Mouse (Mus musculus): ENCODE data around the gene Lamc3. TPM values are rescaled to one million over a fixed set of nuclear protein-coding genes. Genes with fewer than 3 reads are reported as not detected.

Lamc3 gene
- polyA plus RNA-seq, 1 experiment from 2014 or later = 0.35 TPM

GRCm38 (mm10) chr2:31855991-31856390 lies 31.1 kb upstream of the Lamc3 start:
- 76% methylated on average over 8 of the region's 8 CpGs for WGBS
- H3K9ac ChIP-seq (ENCODE audit: low read length) = no peak overlapping the region

DNA sequence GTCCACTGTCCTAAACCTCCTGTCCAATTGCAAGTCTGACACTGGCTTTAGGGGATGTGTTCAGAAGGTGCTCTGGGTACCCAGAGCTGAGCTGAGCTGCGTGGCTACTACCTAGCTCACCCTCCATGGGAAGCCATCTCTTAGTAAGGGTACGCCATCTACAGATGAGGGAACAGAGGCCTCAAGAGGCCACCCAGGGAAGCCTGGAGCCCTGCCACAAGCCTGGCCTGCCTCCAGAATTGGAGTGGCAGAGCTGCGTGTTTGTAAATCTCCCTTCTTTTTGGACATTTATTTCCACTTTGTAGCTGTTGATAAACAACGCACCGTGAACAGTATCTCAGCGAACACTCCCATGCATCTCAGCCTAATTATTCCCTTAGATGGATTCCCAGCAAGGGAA lies 29.9 kb upstream of the Lamc3 start:
- Histone ChIP-seq H3K27me3 (replicated peaks; ENCODE audit: control insufficient read depth, insufficient read depth, low read length) (no peaks in the 10 kb centered on the region), H3K9ac (ENCODE audit: low read length) (no peak overlapping the region), H3K9me3 (ENCODE audit: control insufficient read depth, low read length) (no peaks in the 10 kb centered on the region), H3K36me3 (ENCODE audit: control insufficient read depth, insufficient read depth, low read length) (no peaks in the 10 kb centered on the region), H3K4me3 (ENCODE audit: low read depth, low read length) (no peak overlapping the region), H3K27ac (ENCODE audit: low read depth) (no peak overlapping the region), H3K4me1 (replicated peaks; ENCODE audit: control insufficient read depth, insufficient read depth, low read length) (peaks cover 4% of the 10 kb centered on the region), H3K4me2 (ENCODE audit: low read length) (no peak overlapping the region)
- 67% methylated on average over 6 of the region's 6 CpGs for WGBS
- ATAC-seq (replicated peaks; ENCODE audit: low FRiP score, low TSS enrichment, low read depth) = no peak
- DNase-seq (ENCODE audit: low spot score) = no peak

More at GRCm38 (mm10) chr2:31855991-31856390, 31.1 kb upstream of the Lamc3 start:
- ATAC-seq (replicated peaks; ENCODE audit: low FRiP score, low TSS enrichment, low read depth) = no peak
- H3K4me3 ChIP-seq (ENCODE audit: low read depth, low read length) = no peak overlapping the region
- H3K27me3 ChIP-seq (replicated peaks; ENCODE audit: control insufficient read depth, insufficient read depth, low read length) = no peaks in the 10 kb centered on the region
- no peaks in the 10 kb centered on the region for H3K36me3 ChIP-seq (ENCODE audit: control insufficient read depth, insufficient read depth, low read length)
- H3K9me3 ChIP-seq (ENCODE audit: control insufficient read depth, low read length) = no peaks in the 10 kb centered on the region
- DNase-seq (ENCODE audit: low spot score) = no peak
- H3K4me2 ChIP-seq (ENCODE audit: low read length) = no peak overlapping the region
- H3K4me1 ChIP-seq (replicated peaks; ENCODE audit: control insufficient read depth, insufficient read depth, low read length) = peaks cover 4% of the 10 kb centered on the region
- H3K27ac ChIP-seq (ENCODE audit: low read depth) = no peak overlapping the region

DNA sequence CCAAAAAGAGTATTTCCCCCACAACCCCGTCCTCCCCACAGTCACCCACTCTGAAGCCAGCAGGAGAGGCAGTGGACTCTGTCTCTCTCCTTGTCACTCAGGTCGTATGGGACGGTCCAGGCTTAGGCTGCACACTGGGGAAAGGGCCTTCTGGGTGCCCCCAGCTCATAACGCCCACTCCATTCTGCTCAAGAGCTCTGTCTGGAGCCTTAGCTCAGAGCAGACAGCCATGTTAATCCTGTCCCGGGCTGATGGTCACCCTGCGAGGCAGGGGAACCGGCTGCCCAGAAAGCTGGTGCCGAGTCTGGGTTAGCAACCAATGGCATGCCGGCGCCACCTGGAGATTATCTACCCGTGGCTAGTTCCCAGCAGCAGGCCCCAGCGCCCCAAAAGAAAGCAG lies 28.6 kb upstream of the Lamc3 start:
- Histone ChIP-seq H3K4me1 (replicated peaks; ENCODE audit: control insufficient read depth, insufficient read depth, low read length) (peaks cover 4% of the 10 kb centered on the region), H3K27ac (ENCODE audit: low read depth) (no peak overlapping the region), H3K4me2 (ENCODE audit: low read length) (no peak overlapping the region), H3K4me3 (ENCODE audit: low read depth, low read length) (no peak overlapping the region), H3K36me3 (ENCODE audit: control insufficient read depth, insufficient read depth, low read length) (no peaks in the 10 kb centered on the region), H3K9ac (ENCODE audit: low read length) (no peak overlapping the region), H3K9me3 (ENCODE audit: control insufficient read depth, low read length) (no peaks in the 10 kb centered on the region), H3K27me3 (replicated peaks; ENCODE audit: control insufficient read depth, insufficient read depth, low read length) (no peaks in the 10 kb centered on the region)
- whole genome bisulfite sequencing = 26% methylated on average over 12 of the region's 12 CpGs
- ATAC-seq (replicated peaks; ENCODE audit: low FRiP score, low TSS enrichment, low read depth) = no peak
- no peak for DNase-seq (ENCODE audit: low spot score)

- H3K27ac ChIP-seq (ENCODE audit: low read depth) = no peak overlapping the region
- DNase-seq (ENCODE audit: low spot score) = no peak
- 57% methylated on average over 1 of the region's 1 CpGs for whole genome bisulfite sequencing
- no peaks in the 10 kb centered on the region for H3K36me3 ChIP-seq (ENCODE audit: control insufficient read depth, insufficient read depth, low read length)
- no peaks in the 10 kb centered on the region for H3K27me3 ChIP-seq (replicated peaks; ENCODE audit: control insufficient read depth, insufficient read depth, low read length)
- H3K4me1 ChIP-seq (replicated peaks; ENCODE audit: control insufficient read depth, insufficient read depth, low read length) = no peaks in the 10 kb centered on the region; the same call in 1 of the 2 replicates
- H3K9me3 ChIP-seq (ENCODE audit: control insufficient read depth, low read length) = no peaks in the 10 kb centered on the region
- H3K9ac ChIP-seq (ENCODE audit: low read length) = no peak overlapping the region
- ATAC-seq (replicated peaks; ENCODE audit: low FRiP score, low TSS enrichment, low read depth) = no peak
- no peak overlapping the region for H3K4me3 ChIP-seq (ENCODE audit: low read depth, low read length)
- H3K4me2 ChIP-seq (ENCODE audit: low read length) = no peak overlapping the region
Measured at GRCm38 (mm10) chr2:31862919-31863318, 24.2 kb upstream of the Lamc3 start.

- ATAC-seq (replicated peaks; ENCODE audit: low FRiP score, low TSS enrichment, low read depth) = no peak
- 84% methylated on average over 1 of the region's 1 CpGs for WGBS
Measured at GRCm38 (mm10) chr2:31863766-31864165, 23.3 kb upstream of the Lamc3 start.

GRCm38 (mm10) chr2:31864891-31865290 lies 22.2 kb upstream of the Lamc3 start:
- no peak for ATAC-seq (replicated peaks; ENCODE audit: low FRiP score, low TSS enrichment, low read depth)
- Histone ChIP-seq H3K4me2 (ENCODE audit: low read length) (no peak overlapping the region), H3K4me3 (ENCODE audit: low read depth, low read length) (no peak overlapping the region), H3K4me1 (replicated peaks; ENCODE audit: control insufficient read depth, insufficient read depth, low read length) (no peaks in the 10 kb centered on the region), H3K27me3 (replicated peaks; ENCODE audit: control insufficient read depth, insufficient read depth, low read length) (no peaks in the 10 kb centered on the region), H3K9ac (ENCODE audit: low read length) (no peak overlapping the region), H3K27ac (ENCODE audit: low read depth) (no peak overlapping the region), H3K9me3 (ENCODE audit: control insufficient read depth, low read length) (no peaks in the 10 kb centered on the region), H3K36me3 (ENCODE audit: control insufficient read depth, insufficient read depth, low read length) (no peaks in the 10 kb centered on the region)
- 90% methylated on average over 9 of the region's 9 CpGs for WGBS
- no peak for DNase-seq (ENCODE audit: low spot score)

More at GRCm38 (mm10) chr2:31863766-31864165, 23.3 kb upstream of the Lamc3 start:
- no peak for DNase-seq (ENCODE audit: low spot score)
- H3K27me3 ChIP-seq (replicated peaks; ENCODE audit: control insufficient read depth, insufficient read depth, low read length) = no peaks in the 10 kb centered on the region
- no peaks in the 10 kb centered on the region for H3K9me3 ChIP-seq (ENCODE audit: control insufficient read depth, low read length)
- H3K36me3 ChIP-seq (ENCODE audit: control insufficient read depth, insufficient read depth, low read length) = no peaks in the 10 kb centered on the region
- no peak overlapping the region for H3K27ac ChIP-seq (ENCODE audit: low read depth)
- no peak overlapping the region for H3K9ac ChIP-seq (ENCODE audit: low read length)
- H3K4me3 ChIP-seq (ENCODE audit: low read depth, low read length) = no peak overlapping the region
- no peaks in the 10 kb centered on the region; the same call in 1 of the 2 replicates for H3K4me1 ChIP-seq (replicated peaks; ENCODE audit: control insufficient read depth, insufficient read depth, low read length)
- no peak overlapping the region for H3K4me2 ChIP-seq (ENCODE audit: low read length)

- H3K27me3 ChIP-seq (replicated peaks; ENCODE audit: control insufficient read depth, insufficient read depth, low read length) = no peaks in the 10 kb centered on the region
- no peak for ATAC-seq (replicated peaks; ENCODE audit: low FRiP score, low TSS enrichment, low read depth)
- H3K9me3 ChIP-seq (ENCODE audit: control insufficient read depth, low read length) = no peaks in the 10 kb centered on the region
- no peak overlapping the region for H3K4me3 ChIP-seq (ENCODE audit: low read depth, low read length)
- H3K9ac ChIP-seq (ENCODE audit: low read length) = no peak overlapping the region
- H3K4me1 ChIP-seq (replicated peaks; ENCODE audit: control insufficient read depth, insufficient read depth, low read length) = no peaks in the 10 kb centered on the region
- H3K27ac ChIP-seq (ENCODE audit: low read depth) = no peak overlapping the region
- 77% methylated on average over 4 of the region's 4 CpGs for WGBS
- no peak for DNase-seq (ENCODE audit: low spot score)
- no peak overlapping the region for H3K4me2 ChIP-seq (ENCODE audit: low read length)
- no peaks in the 10 kb centered on the region for H3K36me3 ChIP-seq (ENCODE audit: control insufficient read depth, insufficient read depth, low read length)
Measured at GRCm38 (mm10) chr2:31865322-31865721, 21.8 kb upstream of the Lamc3 start.

DNA sequence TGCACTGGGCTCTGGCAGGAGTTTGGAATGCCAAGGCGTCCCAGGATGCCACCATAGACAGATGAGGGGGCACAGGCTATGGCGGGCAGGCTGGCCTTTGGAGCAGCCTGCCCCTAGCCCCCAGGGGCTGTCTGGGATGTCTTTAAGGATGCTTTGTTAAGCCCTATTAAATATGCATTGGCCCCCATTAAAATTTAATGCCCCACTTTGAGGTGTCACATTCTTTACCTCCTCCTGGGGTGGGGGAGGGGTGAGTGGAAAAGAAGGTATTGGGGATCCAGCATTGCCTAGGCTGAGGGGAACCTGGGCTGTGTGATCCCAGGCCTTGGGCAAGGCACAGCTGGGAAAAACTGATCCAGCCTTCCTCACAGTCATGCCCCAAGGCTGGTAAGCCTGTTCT lies 21.3 kb upstream of the Lamc3 start:
- Histone ChIP-seq H3K27me3 (replicated peaks; ENCODE audit: control insufficient read depth, insufficient read depth, low read length) (no peaks in the 10 kb centered on the region), H3K4me1 (replicated peaks; ENCODE audit: control insufficient read depth, insufficient read depth, low read length) (no peaks in the 10 kb centered on the region), H3K36me3 (ENCODE audit: control insufficient read depth, insufficient read depth, low read length) (no peaks in the 10 kb centered on the region), H3K9me3 (ENCODE audit: control insufficient read depth, low read length) (no peaks in the 10 kb centered on the region), H3K4me3 (ENCODE audit: low read depth, low read length) (no peak overlapping the region), H3K9ac (ENCODE audit: low read length) (no peak overlapping the region), H3K4me2 (ENCODE audit: low read length) (no peak overlapping the region), H3K27ac (ENCODE audit: low read depth) (no peak overlapping the region)
- no peak for ATAC-seq (replicated peaks; ENCODE audit: low FRiP score, low TSS enrichment, low read depth)
- 44% methylated on average over 2 of the region's 2 CpGs for WGBS
- no peak for DNase-seq (ENCODE audit: low spot score)

GRCm38 (mm10) chr2:31867773-31868537 lies 19.1 kb upstream of the Lamc3 start:
- Histone ChIP-seq H3K4me1 (replicated peaks; ENCODE audit: control insufficient read depth, insufficient read depth, low read length) (no peaks in the 10 kb centered on the region), H3K9me3 (ENCODE audit: control insufficient read depth, low read length) (0 out of 2 replicates have a peak, but pooled peaks cover 4% of the 10 kb centered on the region), H3K36me3 (ENCODE audit: control insufficient read depth, insufficient read depth, low read length) (no peaks in the 10 kb centered on the region), H3K27me3 (replicated peaks; ENCODE audit: control insufficient read depth, insufficient read depth, low read length) (no peaks in the 10 kb centered on the region), H3K4me2 (ENCODE audit: low read length) (no peak overlapping the region), H3K27ac (ENCODE audit: low read depth) (no peak overlapping the region), H3K9ac (ENCODE audit: low read length) (no peak overlapping the region), H3K4me3 (ENCODE audit: low read depth, low read length) (no peak overlapping the region)
- ATAC-seq (replicated peaks; ENCODE audit: low FRiP score, low TSS enrichment, low read depth) = no peak
- no peak for DNase-seq (ENCODE audit: low spot score)
- 77% methylated on average over 8 of the region's 8 CpGs for WGBS
